Mouse (Mus musculus) cerebellum, postnatal 36 days (tissue): ENCODE data around the gene Casz1.
A peak's percentile ranks its signal among the peaks of the same experiment; 100 is the strongest.

Source experiments
- DNase-seq, 2 experiments: peaks; one replicate each; pipeline ENCODE4 v3.0.0; 2021 to 2022; ENCODE audit warnings: mixed read lengths in 2 of 2

Gene Casz1

GRCm38 (mm10) chr4:148849437-148849836, 45.2 kb downstream of the Casz1 start:
- no peak for DNase-seq

GRCm38 (mm10) chr4:148853057-148853456, 48.8 kb downstream of the Casz1 start:
- no peak for DNase-seq

DNA sequence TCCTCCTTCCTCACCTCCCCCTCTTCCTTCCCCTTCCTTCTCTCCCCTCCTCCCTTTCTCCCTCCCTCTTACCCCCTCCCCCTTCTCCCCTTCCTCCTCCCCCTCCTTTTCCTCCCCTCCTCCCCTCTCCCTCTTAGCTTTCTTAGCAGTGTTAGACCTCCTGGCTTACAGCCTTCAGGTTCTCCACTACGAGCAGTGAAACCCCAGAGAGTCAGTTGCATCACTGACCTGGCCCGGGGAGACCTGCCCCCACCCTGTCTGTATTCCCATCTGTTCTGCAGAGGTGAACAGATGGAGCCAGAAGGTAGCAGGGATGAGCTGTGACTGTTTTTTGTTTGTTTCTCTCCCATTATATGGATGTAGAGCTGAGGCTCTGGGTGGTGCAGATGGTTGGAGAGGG, 49.9 kb downstream of the Casz1 start:
- no peak for DNase-seq

DNA sequence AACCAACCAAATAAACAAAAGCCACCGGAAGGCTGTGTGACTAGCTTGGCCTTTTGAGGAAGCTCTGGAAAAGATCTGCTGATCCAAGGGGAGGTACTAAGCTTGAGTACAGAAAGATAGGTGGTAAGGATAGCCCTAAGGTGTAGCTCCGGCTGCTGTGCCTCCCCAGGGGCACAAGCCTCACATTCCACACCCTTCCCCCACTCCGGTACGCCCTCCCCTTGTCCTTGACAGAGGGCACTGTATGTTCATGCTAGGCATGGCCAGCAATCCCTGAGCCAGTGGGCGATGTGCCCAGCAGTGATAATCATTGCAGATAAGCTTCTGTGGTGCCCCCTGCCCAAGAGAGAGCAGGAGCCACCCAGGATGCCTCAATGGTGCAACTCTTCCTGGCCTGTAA, 51.3 kb downstream of the Casz1 start:
- DNase-seq, result no peak

- DNase-seq, result no peak
Observed at GRCm38 (mm10) chr4:148856216-148856615, 52.0 kb downstream of the Casz1 start.

GRCm38 (mm10) chr4:148857398-148858084, 53.3 kb downstream of the Casz1 start:
- no peak for DNase-seq

DNA sequence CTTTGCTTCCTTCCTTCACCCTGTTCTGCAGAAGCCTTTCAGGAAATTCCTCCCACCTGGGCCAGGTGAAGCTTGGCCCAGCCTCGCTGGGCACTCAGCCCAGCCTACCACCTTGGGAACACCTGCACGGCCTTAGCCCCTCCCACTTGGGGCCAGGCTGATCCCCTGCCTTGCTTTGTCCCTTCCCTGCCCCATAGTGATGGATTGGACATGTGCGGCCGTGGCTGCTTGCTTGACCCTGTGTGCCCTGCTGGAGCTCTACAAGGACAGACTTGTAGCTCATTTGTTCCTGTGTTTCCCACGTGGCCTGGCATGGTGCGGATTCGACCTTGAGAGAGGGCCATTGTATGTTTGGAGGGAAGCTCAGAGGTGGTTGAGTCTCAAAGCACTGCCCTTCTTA, 54.0 kb downstream of the Casz1 start:
- DNase-seq, result no peak

- DNase-seq, result no peak
Observed at GRCm38 (mm10) chr4:148859415-148859814, 55.2 kb downstream of the Casz1 start.

DNA sequence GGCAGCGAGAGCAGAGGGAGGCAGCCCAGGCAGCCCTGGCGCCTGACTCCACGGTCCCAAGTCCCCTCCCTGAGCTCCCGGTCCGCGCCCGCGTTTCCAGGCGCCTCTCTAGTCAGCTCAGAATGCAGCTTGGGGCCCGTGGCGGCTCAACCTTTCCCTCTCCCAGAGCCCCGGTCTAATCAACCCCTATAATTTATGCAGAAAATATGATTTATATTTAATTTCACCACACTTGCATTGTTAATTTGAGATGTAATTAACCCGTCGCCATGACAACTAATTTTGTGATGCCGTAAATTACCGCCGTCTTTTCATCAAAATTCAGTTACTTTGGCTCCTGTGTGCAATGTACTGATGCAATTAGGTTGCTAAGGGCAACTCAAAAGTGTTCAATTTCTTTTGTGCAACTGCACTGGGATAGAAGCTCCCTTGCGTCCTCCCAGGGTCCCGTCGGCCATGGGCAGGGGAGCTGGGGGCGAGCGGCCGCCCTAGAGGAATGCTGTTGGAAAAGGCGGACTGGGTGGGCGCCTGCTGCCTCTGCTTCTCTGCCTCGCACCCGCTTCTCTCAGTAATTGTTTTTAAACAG, 55.8 kb downstream of the Casz1 start:
- no peak for DNase-seq

- DNase-seq, result no peak
Observed at GRCm38 (mm10) chr4:148860636-148861035, 56.4 kb downstream of the Casz1 start.

GRCm38 (mm10) chr4:148866812-148867470, 62.7 kb downstream of the Casz1 start:
- no peak for DNase-seq

GRCm38 (mm10) chr4:148867721-148868397, 63.6 kb downstream of the Casz1 start:
- DNase-seq, result peak; percentile 44 to 64

- DNase-seq, result peak; percentile 62 to 76
Observed at GRCm38 (mm10) chr4:148869566-148869965, 65.3 kb downstream of the Casz1 start.

DNA sequence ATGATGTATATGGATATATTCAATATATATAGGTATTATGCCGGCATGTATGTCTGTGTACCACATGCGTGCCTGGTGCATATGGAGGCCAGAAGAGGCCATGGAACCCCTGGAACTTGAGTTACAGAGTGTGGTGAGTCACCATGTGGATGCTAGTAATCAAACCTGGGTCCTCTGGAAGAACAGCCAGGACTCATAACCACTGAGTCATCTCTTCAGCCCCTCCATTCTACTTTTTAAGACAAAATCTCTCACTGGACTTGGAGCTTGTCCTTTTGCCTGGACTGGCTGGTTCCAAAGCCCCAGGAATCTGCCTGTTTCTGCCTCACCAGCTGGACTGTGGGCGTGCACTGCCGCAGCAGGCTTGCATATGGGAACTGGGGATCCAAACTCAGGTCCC, 66.3 kb downstream of the Casz1 start:
- no peak for DNase-seq

DNA sequence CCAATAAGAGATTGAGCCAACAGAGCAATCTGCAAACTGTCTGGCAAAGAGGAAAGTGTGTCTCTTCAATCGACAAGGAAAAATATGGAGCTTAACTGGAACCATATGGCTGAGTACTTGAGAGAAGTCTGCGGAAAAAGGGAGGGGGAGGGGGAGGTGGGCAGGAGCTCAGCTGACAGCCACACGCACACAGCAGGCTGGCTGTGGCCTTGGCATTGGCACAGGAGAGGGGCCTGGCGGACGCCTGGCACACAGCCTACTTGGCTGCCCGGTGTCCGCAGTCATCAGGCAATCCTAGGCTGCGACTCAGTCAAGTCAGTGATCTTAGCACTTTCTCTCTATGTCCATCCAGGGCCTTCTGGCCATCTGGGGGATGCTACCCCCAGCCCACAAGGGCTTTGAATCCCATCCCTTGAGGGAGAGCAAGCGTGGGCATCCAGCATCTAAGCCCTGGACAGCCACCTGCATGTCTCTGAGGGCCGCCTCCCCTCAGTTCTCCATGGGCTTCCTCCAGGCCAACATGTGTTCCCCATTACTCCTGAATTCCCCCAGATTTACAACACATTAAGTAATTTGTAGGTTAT, 67.6 kb downstream of the Casz1 start:
- DNase-seq, result peak; percentile 78 to 82

DNA sequence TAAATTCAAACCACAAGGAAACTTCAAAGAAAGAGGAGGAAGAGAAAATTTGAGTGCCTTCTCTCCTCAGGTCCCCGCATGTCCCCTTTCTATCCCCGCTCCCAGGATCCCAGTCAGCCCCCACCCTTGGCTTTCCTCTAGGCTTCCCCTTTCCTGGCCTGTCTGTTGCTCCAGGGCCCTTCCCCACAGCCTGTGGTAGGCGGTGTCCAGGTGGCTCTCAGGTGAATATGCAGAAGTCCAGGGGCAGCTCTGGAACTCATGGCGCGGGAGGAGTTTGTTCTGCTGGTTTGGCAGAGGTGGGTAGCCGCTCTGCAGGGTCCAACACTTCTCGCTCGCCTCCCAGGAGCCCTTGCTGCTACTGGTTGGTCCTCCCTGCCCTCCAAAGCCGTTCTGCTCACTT, 68.1 kb downstream of the Casz1 start:
- DNase-seq, result no peak

DNA sequence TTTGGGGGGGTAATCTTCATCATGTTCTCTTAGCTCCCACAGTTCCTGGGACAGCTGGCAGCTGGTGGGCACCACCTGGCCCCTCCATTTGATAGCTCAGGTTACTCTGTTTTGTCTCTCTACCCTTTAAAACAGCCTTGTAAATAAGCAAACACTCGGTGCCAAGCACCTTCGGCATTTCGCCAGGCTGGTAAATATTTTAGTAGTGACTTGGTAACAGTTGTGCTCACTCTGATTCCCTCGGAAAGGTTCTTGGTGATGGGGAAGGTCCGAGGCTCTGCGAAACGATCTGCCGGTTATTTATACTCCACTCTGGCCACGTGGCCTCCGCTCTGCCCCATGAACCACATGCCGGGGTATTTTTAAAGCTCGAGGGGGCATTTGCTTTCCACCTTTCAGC, 68.6 kb downstream of the Casz1 start:
- no peak for DNase-seq

- no peak for DNase-seq
Observed at GRCm38 (mm10) chr4:148876166-148876565, 71.9 kb downstream of the Casz1 start.

GRCm38 (mm10) chr4:148876867-148877266, 72.6 kb downstream of the Casz1 start:
- no peak for DNase-seq

DNA sequence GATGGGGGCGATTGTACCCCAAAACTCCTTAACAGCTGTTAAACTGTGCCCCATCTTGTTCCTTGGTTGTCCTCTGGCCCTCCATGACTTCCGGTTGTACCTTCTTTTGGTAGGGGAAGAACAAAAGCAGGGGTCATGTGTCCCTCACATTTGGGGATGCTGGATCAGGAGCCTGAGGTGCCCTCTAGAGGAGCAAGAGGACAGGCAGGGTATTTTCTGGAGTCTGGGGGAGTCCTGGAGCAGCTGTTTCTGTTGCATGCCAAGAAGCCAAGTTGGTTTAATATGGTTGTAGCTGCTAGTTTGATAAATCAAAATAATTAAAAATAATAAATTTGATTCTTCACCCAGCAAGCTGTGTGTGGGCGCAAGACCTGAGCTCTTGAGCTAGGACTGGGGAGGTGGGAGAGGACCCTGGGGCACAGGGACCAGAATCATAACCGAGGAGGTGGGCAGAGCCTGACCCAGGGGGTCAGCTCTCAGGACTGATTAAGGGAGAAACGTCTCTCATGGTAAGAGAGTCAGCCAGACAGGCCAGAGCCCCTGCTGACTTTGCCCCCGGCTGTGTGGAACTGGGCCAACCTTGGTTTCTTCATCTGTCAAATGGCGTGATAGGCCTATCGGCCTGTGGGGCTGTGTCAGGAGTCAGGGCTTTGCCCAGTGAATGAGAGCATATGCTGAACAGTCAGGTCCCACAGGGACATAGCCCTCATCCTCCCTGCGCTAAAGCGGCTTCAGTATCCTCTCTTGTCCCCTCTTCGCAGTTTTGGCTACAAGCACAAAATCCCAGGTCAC, 74.2 kb downstream of the Casz1 start:
- DNase-seq, result no peak

DNA sequence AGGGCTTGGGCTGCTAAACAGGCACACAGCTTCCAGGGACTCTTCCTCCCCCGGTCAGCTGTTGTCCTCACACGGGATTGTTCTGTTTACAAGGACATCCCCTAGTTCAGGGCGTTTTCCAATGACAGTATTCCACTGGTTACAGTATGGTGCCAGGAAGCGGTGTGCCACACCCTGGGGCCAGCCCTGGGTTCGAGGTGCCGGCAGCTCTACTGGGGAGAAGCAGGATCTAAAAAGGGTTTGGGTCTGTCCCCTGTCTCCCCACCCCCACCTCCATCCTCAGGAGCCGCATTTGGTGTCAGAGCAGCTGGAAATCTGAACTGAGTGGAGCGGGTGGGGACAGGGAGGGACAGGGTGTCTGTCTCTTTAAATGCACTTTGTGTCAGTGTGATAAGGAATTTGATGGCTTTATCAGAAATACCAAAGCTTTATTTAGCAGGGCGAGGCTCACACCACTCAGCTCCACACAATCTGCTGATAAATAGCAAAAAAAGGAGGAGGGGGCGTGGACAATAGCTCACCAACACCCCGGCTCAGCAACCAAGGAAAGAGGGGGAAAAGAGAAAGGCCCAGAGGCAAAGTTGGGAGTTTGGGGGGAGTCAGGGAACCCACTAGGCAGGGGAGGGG, 74.9 kb downstream of the Casz1 start:
- no peak for DNase-seq

DNA sequence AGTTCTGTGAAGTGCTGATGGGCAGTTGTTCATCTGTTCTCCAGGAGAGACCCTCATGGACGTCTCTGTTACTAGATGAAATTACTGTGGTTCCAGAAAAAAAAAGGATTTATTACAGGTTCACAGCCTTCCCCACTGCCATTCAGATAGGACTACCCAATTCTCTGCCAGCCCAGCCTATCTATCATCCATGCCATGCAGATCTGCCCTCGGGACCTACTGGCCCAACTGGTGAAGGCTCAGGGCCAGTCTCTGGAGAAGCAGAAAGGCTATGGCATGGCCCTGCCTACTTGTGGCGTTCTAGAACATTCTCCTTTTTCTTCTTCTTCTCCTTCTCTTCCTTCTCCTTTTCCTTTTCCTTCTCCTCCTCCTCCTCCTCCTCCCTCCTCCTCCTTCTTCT, 75.4 kb downstream of the Casz1 start:
- no peak for DNase-seq
